Mouse (Mus musculus): ENCODE data around the gene Tex2.
A peak's percentile ranks its signal among the peaks of the same experiment; 100 is the strongest.
"Not testable (repeated sequence)": the region's sequence is repeated elsewhere in the genome, so short reads cannot be mapped to it uniquely, and the experiment has no call there.

The Tex2 gene

GRCm38 (mm10) chr11:106511236-106512005, 101.8 kb downstream of the Tex2 start:
- no peak for DNase-seq (ENCODE audit: low read depth, low spot score)

- DNase-seq (ENCODE audit: low read depth, low spot score): no peak
Measured at GRCm38 (mm10) chr11:106507638-106508037, 105.6 kb downstream of the Tex2 start.

GRCm38 (mm10) chr11:106506211-106506610, 107.0 kb downstream of the Tex2 start:
- no peak for DNase-seq (ENCODE audit: low read depth, low spot score)

GRCm38 (mm10) chr11:106504129-106504528, 109.1 kb downstream of the Tex2 start:
- DNase-seq (ENCODE audit: low read depth, low spot score): no peak

GRCm38 (mm10) chr11:106503425-106503717, 109.9 kb downstream of the Tex2 start:
- no peak for DNase-seq (ENCODE audit: low read depth, low spot score)

GRCm38 (mm10) chr11:106502631-106503424, 110.4 kb downstream of the Tex2 start:
- DNase-seq (ENCODE audit: low read depth, low spot score): peak; percentile 56

- DNase-seq (ENCODE audit: low read depth, low spot score): no peak
Measured at GRCm38 (mm10) chr11:106502159-106502505, 111.1 kb downstream of the Tex2 start.

GRCm38 (mm10) chr11:106501308-106502158, 111.7 kb downstream of the Tex2 start:
- peak; percentile 83 for DNase-seq (ENCODE audit: low read depth, low spot score)

- peak; percentile 99 for DNase-seq (ENCODE audit: low read depth, low spot score)
Measured at GRCm38 (mm10) chr11:106500393-106501307, 112.6 kb downstream of the Tex2 start.

- no peak for DNase-seq (ENCODE audit: low read depth, low spot score)
Measured at GRCm38 (mm10) chr11:106498739-106499379, 114.4 kb downstream of the Tex2 start.

GRCm38 (mm10) chr11:106497926-106498325, 115.3 kb downstream of the Tex2 start:
- DNase-seq (ENCODE audit: low read depth, low spot score): peak; percentile 49

- not testable (repeated sequence) for DNase-seq (ENCODE audit: low read depth, low spot score)
Measured at GRCm38 (mm10) chr11:106497009-106497408, 116.2 kb downstream of the Tex2 start.

GRCm38 (mm10) chr11:106492984-106493669, 120.1 kb downstream of the Tex2 start:
- no peak for DNase-seq (ENCODE audit: low read depth, low spot score)

- DNase-seq (ENCODE audit: low read depth, low spot score): peak; percentile 93
Measured at GRCm38 (mm10) chr11:106491393-106491792, 121.8 kb downstream of the Tex2 start.

GRCm38 (mm10) chr11:106490600-106490999, 122.6 kb downstream of the Tex2 start:
- not testable (repeated sequence) for DNase-seq (ENCODE audit: low read depth, low spot score)

- no peak for DNase-seq (ENCODE audit: low read depth, low spot score)
Measured at GRCm38 (mm10) chr11:106490057-106490456, 123.2 kb downstream of the Tex2 start.

- DNase-seq (ENCODE audit: low read depth, low spot score): peak; percentile 67
Measured at GRCm38 (mm10) chr11:106489036-106489693, 124.1 kb downstream of the Tex2 start.

GRCm38 (mm10) chr11:106488126-106488561, 125.1 kb downstream of the Tex2 start:
- DNase-seq (ENCODE audit: low read depth, low spot score): no peak

GRCm38 (mm10) chr11:106487733-106488115, 125.5 kb downstream of the Tex2 start, which contains the start of gene Ern1:
Gene Ern1, minus strand, starts transcription at chr11:106487852.
- DNase-seq (ENCODE audit: low read depth, low spot score): peak; percentile 77

Measured in 3T3-L1 (cell line).